Mouse (Mus musculus): Measurements from ENCODE around the gene Nrsn2. TPM values are rescaled to one million over a fixed set of nuclear protein-coding genes. Genes with fewer than 3 reads are reported as not detected.
"Not testable (repeated sequence)": the region's sequence is repeated elsewhere in the genome, so short reads cannot be mapped to it uniquely, and the experiment has no call there.

The Nrsn2 gene
- total RNA-seq, 2 experiments from 2014 or later = 38.3 to 57.6 TPM

DNA sequence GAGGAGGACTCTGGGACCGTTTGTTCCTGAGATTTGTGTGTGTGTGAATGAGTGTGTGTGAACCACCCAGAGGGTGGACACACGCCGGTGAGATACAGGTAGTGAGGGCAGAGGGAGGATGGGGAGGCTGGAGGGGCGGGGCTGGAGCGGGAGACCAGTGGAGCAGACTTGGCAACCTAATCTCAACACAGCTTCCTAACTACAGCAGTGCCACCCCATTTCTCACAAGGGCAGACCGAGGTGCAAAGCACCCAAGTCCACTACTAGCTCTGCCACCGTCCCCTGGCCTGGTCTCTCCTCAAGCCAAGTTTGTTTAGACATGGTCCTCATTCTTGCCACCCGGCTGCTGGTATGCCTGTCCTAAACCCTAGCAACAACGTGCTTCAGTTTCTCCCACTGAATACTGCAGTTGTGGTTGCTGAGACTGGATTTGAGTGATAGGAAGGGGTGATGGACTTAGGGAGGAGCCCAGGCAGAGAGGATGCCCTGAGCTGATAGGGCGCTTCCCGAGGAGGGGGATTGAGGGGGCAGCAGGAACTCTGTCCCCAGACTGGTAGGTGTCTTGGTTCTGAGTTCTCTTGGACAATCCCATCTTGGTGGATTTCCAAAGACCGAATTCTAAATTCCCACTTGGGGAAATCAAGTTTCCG, 19.0 kb upstream of the Nrsn2 start:
- no peak for DNase-seq (ENCODE audit: low spot score in 2 of 2)
- intact Hi-C loops (cut with DNase I) = no loop called here

DNA sequence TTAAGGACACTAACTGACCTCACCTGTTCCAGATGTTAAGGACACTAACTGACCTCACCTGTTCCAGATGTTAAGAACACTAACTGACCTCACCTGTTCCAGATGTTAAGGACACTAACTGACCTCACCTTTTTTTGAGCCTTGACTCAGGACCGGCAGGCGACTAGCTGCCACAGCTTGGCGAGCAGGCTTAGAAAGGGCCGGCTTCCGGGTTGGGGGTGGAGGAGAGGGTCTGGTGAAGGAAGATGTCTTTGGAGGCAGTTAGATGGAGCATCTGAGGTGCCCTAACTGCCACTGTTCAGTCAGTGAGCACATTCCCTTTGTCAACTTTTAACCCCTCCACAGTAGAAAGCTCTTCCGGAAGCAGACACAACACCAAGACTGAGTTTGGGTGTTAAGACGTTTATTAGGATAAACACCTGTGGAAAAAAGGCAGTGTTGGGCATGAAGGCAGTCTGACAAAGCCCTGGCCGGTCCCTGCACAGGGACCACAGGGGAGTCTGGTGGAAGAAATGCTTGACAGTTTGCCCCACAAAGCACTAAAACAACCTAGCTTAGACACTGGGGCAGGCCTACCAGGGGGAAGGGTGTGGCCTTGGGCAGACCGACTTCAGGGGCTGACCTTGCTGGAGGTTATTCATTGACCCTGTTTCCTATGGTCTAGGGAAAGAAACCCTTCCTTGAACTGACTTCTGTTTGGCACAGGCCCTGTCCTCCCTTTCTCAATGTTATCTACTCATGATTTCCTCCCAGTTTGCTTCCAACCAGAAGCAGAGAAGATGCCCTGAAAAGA, 17.0 kb upstream of the Nrsn2 start:
- no peak for DNase-seq (ENCODE audit: low spot score in 2 of 2)
- intact Hi-C loops (cut with DNase I) = no loop called here

DNA sequence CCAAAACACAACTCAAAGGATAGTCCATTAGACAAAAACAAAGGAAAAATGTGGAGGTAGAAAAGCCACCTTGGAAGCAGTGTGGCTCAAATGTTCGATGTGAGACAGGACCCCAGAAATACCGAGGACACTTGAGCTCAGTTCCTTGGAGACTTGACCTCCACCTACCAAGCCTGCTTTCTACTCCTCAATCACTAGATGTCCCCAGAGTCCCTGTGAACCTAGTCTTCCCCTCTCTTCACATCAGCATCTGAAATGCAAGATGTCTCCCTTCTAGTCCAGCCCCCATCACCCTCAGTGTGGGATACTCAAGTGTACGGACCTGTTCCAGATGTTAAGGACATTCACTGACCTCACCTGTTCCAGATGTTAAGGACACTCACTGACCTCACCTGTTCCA, 16.3 kb upstream of the Nrsn2 start:
- intact Hi-C loops (cut with DNase I) = loop anchor here (1.0 kb wide), 1 partner anchor 45 kb away; no protein-coding TSS in a partner anchor
- DNase-seq (ENCODE audit: low spot score in 2 of 2) = peak; percentile 60 to 79

DNA sequence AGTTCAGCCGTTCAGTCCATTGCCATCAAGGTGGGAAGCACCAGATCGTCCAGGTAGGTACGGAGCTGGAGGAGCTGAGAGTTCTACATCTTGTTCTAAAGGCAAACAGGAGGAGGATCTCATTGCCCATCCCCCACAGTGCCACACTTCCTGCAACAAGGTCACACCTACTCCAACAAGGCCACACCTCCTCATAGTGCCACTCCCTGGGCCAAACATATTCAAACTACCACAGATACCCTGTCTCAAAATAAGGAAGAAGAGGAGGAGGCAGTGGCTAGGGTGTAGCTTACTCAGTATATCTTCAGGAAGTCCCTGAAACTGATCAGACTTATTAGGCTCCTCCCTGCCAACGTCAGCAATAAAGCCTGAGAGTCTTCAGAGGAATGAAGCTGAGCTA, 7.8 kb upstream of the Nrsn2 start:
- intact Hi-C loops (cut with DNase I) = no loop called here
- no peak for DNase-seq (ENCODE audit: low spot score in 2 of 2)

DNA sequence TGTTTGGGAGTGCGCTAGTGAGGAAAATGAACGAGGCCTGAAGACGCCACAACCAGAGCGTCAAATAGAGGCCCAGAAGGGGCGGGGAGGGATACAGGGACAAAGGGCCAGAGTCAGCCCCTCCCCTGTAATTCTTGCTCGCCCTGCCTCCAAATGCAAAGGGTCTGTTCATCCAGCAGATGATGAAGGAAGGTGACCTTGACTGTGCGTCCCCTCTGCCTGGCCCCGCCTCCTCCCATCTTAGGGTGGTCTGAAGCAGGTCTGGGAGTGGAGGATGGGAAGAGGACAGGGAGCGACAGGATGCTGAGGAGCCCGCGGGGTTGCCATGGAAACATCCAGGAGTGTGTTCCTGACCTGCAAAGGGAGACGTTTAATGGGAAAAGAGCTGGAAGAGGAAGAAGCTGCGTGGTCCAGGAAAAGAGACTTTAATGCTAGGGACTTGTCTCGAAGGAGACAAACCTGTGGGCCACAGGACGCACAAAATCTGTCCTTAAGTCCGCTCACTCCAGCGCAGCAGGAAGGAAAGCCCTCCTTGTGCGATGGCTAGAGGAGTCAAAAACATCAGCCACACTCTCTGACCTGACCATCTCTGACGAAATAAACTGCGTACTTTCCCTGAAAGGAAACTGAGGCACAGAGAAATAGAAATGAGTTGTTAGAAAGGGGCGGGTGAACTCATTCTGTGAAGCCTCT, 640 bp downstream of the Nrsn2 start:
- DNase-seq (ENCODE audit: low spot score in 2 of 2) = peak; percentile 59 to 66
- intact Hi-C loops (cut with DNase I) = no loop called here

DNA sequence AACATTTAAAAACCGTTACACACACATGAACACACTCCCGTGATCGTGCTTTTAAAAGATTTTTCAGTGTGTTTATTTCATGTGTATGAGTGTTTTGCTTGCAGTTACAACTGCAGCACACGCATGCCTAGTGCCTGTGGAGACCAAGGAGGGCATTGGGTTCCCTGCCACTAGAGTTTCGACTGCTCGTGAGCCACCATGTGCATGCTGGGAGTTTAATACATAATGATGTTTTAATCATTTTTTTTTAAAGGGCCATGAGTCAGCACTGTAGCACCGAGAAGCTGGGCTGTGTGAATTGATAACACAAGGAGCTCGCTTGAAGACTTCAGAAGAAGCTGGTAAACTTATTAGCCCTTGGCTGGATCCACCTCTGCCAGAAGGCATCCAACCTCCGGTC, 2.9 kb downstream of the Nrsn2 start:
- intact Hi-C loops (cut with DNase I) = no loop called here
- DNase-seq (ENCODE audit: low spot score in 2 of 2) = no peak

DNA sequence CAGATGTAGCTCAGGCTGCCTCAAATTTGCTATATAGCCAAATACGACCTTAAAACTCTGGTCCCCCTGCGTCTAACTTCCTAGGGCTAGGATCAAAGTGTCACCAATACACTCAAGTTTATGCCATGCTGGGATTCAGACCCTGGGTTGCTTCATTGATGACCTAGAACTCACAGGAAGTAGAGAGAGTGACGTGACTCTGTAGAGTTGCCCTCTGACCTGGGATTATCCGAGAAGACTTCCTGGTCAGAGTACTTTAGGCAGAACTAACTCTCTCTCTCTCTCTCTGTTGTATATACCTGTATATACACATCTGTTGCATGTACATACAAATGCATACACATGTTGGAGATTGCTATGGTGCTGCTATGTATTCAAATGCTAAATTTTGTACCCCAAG, 3.8 kb downstream of the Nrsn2 start:
- intact Hi-C loops (cut with DNase I) = no loop called here
- no peak for DNase-seq (ENCODE audit: low spot score in 2 of 2)

DNA sequence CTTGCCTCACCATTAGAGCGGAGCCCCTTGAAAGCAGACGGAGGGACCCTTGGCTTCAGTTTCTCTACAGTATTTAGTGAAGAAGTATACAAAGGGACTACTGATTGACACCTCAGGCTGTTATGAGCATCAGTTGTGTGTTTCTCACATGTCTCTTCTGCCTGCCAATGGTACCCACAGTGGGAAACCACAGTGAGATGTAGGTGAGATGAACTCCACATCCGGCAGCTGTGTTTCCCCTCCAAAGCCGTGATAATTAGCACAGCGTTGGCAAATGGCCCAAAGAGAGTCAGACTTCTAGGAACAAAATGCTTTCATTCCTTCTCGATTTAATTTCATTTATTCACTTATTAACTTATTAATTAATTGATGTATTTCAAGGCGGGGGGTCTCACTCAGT, 4.3 kb downstream of the Nrsn2 start:
- no peak for DNase-seq (ENCODE audit: low spot score in 2 of 2)
- intact Hi-C loops (cut with DNase I) = no loop called here

DNA sequence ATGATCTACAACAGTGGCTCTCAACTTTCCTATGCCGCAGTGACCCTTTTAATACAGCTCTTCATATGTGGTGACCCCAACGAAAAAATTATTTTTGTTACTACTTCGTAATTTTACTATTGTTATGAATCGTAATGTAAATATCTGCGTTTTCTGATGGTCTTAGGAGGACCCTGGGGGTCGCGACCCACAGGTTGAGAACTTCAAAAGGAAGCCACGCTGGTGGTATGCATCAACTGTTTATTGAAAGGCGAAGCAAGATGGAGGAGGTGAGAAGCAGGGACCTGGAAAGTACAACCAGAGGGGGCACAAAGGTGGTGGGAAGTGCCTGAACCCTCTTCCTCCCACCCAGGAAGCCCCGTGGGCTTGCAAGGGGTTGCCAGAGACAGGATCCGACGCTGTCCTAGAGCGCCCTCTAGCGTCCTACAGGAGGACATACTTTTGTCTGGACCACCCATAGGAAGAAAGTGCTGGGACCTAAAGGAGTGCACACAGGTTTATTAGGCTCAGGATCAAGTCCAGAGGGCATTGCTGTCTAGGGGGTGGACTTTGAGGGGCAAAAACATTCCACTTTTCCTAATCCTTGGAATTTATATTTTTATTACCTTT, 7.8 kb downstream of the Nrsn2 start:
- DNase-seq (ENCODE audit: low spot score in 2 of 2) = peak; percentile 52 to 67
- intact Hi-C loops (cut with DNase I) = loop anchor here (10.0 kb wide), 1 partner anchor 344 kb away; no protein-coding TSS in a partner anchor

DNA sequence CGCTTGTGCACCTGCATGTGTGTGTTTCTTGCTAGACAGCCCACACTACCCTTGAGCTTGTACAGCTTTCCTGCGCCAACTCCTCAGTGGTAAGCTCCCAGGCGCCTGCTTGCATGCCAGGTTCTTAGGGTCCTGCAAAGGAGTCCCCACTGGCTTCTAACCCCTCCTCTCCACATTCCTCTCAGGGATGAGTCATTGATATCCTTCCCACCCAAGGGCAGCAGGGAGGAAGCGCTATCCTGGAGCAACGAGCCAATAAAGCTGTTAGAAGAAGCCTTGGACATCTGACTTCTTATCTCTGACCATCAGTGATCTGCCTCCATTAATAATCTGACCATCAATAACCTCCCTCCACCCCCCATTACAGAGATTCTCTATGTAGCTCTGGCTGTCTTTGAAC, 8.5 kb downstream of the Nrsn2 start:
- no peak for DNase-seq (ENCODE audit: low spot score in 2 of 2)
- intact Hi-C loops (cut with DNase I) = loop anchor here (10.0 kb wide), 1 partner anchor 343 kb away; no protein-coding TSS in a partner anchor

DNA sequence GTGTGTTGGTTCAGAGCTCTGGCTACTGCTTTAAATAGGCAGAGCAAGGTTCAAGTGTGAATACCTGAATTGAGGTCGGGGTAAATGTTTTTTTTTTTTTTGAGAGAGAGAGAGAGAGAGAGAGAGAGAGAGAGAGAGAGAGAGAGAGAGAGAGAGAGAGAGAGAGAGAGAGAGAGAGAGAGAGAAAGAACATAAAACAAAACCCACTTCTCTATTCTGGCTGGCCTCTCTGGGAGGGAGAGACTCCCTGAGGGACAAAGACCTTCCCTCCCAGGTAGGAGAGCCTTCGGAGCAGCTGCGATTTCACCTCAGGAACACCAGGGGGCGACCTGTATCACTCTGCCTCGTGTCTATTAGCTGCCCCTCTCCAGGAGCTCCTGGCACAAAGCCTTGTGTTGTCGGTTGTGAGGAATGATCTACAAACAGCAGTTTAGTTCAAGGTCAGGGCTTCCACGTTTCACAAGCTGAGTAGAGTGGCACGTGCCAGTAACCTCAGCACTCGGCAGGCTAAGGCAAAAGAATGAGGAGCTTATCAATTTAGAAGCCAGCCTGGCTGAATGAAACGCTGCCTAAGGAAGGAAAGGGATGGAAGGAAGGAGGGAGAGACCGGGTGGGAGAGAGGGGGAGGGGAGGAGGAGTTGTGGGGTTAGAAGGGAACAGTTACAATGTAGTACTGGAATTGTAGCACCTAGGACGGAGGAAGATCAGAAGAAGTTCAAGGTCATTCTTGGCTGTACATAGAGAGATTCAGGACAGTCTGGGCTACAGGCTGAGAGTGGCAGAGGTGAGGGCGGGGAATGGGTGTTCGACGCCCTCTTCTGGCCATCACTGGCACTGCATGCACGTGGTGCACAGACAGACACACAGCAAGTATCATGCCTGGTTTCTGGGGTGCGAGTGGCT, 12.9 kb downstream of the Nrsn2 start:
- DNase-seq (ENCODE audit: low spot score in 2 of 2) = peak; percentile 75 to 79
- intact Hi-C loops (cut with DNase I) = loop anchor here (10.0 kb wide), 1 partner anchor 339 kb away; no protein-coding TSS in a partner anchor

DNA sequence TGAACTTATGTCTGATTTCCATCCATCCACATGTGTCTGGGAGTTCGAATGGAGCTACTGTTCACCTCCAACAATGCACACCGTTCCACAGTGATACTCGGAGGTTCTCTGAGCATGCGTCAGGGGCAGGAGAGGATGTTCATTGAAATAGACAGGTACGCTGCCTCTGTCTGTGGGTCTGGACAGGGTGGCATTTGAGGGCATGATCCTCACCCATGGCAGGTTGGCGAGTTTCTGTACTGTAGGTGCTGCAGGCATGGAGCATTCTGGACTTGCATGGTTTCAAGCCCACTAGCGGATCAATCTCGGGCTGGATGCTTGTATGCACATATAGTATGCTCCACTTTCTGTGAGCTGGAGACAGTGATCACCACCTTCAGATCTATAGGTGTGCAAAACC, 15.2 kb downstream of the Nrsn2 start:
- no peak for DNase-seq (ENCODE audit: low spot score in 2 of 2)
- intact Hi-C loops (cut with DNase I) = loop anchor here (10.0 kb wide), 1 partner anchor 336 kb away; no protein-coding TSS in a partner anchor

DNA sequence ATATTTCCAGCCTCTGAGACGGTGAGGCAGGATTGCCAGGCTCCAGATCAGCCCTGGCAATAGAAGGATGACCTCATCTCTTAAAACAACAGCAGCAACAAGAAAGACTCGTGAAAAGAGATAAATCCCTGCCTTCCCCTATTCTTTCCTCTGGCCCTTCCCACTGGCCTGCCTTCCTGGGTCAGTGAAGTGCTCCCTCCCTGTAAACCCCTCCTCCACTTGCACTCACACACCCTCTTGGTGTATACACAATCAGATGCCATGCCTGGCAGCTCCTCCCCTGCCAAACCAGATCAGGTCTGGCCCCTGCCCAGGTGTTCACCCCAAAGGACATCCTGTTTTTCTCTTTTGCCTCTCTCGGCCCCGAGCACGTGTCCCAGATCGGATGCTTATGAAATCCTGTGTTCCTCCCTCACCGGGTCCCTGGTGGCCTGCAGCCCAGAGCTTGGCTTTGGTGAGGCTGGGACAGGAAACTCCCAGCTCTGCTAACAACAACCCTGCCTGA, 16.1 kb downstream of the Nrsn2 start:
- no peak for DNase-seq (ENCODE audit: low spot score in 2 of 2)
- intact Hi-C loops (cut with DNase I) = loop anchor here (10.0 kb wide), 1 partner anchor 336 kb away; no protein-coding TSS in a partner anchor

DNA sequence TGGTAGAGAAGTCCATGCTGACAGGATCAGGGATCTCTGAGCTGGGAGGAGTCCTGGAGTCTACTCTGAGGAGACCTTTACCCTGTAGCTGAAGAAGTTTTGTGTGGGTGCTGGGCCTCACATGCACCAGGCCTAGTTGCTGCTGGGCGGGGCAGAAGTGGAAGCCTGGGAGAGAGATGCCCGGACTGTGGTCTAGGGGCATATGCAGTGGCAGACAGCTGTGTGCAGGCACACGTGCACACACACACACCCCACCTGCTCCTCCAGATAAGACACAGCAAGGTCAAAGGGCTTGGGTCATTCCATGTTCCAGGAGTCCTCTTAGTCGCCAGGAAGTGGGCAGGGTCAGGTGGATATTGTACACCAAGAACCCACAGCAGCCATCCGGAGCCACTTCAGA, 16.8 kb downstream of the Nrsn2 start:
- intact Hi-C loops (cut with DNase I) = loop anchor here (10.0 kb wide), 1 partner anchor 335 kb away; no protein-coding TSS in a partner anchor

DNA sequence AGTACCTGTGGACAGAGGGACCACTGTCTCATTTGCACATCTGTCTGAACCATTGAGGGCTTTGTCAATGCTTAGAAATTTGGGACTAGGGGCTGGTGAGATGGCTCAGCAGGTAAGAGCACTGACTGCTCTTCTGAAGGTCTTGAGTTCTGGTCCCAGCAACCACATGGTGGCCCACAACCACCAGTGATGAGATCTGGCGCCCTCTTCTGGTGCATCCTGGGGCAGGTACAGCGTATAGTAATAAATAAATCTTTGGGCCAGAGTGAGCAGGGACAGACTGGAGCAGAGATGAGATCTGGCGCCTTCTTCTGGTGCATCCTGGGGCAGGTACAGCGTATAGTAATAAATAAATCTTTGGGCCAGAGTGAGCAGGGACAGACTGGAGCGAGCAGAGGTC, 17.5 kb downstream of the Nrsn2 start:
- DNase-seq (ENCODE audit: low spot score in 2 of 2); intact Hi-C loops (cut with DNase I): not testable (repeated sequence)

More for the DNA sequence above, 16.8 kb downstream of the Nrsn2 start:
- DNase-seq (ENCODE audit: low spot score in 2 of 2) = no peak

DNA sequence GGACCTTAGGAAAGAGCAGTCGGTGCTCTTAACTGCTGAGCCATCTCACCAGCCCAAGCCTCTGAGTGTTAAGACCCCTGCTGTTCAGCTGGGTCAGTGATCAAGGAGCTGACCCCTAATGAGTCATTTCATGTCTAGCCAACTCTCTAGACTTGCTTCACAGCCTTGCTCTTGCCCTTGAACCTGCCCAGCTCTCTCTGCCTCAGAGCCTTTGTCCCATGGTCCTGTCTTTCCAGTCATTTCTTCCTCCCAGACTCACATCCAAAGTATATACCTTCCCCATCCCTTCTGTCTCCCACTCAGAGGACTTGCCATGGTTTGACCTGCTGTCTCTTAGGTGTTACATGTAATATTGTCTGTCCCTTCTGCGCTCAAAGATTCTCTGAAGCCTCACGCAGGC, 19.2 kb downstream of the Nrsn2 start:
- intact Hi-C loops (cut with DNase I) = no loop called here
- DNase-seq (ENCODE audit: low spot score in 2 of 2) = no peak

DNA sequence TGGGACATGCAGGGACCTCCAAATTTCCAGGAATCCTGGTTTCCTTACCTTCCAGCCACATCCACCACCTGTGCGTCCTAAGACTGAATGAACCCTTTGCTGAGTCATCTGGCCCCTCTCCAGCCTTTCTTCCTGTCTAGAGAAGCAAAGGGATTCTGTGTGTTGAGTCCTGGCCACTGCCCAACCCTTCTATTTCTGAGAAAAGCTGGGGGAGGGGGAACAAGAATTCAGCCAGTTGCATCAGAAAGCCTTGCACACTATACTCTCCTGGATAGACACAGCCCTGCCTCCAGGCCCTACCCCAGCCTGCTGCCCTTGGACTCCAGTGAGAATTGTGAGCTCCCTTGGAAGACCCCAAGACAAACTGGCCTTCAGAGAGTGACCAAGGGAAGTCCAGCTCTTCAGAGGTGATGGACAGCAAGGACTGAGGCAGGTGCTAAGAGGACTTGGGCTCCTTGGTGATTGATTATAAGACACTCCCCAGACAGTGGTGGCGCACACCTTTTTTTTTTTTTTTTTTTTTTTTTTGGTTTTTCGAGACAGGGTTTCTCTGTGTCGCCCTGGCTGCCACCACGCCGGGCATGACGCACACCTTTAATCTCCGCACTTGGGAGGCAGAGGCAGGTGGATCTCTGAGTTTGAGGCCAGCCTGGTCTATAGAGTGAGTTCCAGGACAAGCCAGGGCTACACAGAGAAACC, 26.4 kb downstream of the Nrsn2 start:
- DNase-seq (ENCODE audit: low spot score in 2 of 2) = peak; percentile 51 to 73
- intact Hi-C loops (cut with DNase I) = no loop called here

DNA sequence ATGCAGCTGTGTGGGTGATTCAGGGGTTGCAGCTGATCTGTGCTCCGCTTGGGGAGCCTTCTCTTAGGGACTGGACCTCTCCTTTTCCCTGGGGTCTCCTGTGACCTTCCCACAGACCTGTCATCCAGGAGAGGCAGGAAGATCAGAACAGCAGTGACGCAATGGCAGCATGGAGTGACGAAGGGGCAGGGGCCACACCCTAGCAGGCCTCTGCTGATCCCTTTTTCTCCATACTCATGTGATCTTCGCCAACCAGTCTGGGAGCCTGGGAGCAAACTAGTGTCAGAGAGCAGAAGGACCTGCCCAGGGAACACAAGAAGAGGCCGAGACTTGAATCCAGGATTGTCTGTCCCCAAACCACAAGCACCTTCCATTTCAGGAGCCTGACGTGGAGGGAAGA, 27.2 kb downstream of the Nrsn2 start:
- DNase-seq (ENCODE audit: low spot score in 2 of 2) = no peak
- intact Hi-C loops (cut with DNase I) = no loop called here

Measured in left cerebral cortex, postnatal 14 days (tissue).